Mouse (Mus musculus): ENCODE results near the gene Olfr552.
"Not testable (repeated sequence)": the region's sequence is repeated elsewhere in the genome, so short reads cannot be mapped to it uniquely, and the experiment has no call there.

The Olfr552 gene

GRCm38 (mm10) chr7:102597378-102598031 is at the start of gene Olfr552:
Gene Olfr552, plus strand, starts transcription at chr7:102597770.
- no peak for DNase-seq

DNA sequence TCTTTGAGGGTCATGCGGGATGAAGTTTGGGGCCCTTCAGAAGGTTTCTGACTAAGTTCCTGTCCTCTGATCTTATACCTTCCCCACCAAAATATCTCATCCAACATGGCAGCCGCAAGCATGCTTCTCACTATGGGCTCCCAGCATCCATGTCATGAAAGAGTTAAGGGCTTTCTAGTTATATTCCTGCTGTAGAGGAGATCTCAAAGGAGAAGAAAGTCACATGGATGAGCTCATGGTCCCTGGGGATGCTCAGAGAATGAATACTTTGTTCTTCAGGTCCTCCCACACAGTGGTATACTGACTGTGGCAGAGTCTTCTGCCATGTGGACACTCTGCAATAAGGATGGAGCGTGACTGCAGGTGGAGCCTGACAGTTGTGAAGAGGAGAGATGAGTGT is 48.0 kb upstream of the Olfr552 start, which contains the start of gene Olfr549:
Gene Olfr549, plus strand, starts transcription at position 301 of the 400 bp plus-strand sequence.
- no peak for DNase-seq

DNA sequence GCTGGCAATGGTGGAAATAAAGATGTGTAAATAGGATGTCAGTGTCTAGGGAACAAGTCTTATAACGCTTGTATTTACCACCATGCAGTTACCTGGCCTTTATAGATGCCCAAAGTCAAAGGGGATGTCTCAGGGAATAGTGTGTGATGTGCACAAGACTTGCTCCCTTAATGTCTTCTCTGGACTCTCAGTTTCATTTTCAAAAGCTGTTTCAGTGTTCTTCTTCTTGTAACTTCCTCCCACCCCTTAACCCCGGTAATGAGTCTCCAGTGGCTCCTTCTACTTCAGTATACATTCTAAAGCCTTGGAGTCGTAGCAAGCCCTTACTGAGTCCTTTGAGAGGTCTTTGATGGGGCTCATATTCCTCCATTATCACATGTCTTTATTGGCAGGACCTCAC is 44.3 kb upstream of the Olfr552 start:
- no peak for DNase-seq

GRCm38 (mm10) chr7:102564999-102565997 is 32.3 kb upstream of the Olfr552 start, which contains the start of gene Trim21:
Gene Trim21, minus strand, starts transcription at chr7:102565486.
- peak; percentile 81 for DNase-seq

DNA sequence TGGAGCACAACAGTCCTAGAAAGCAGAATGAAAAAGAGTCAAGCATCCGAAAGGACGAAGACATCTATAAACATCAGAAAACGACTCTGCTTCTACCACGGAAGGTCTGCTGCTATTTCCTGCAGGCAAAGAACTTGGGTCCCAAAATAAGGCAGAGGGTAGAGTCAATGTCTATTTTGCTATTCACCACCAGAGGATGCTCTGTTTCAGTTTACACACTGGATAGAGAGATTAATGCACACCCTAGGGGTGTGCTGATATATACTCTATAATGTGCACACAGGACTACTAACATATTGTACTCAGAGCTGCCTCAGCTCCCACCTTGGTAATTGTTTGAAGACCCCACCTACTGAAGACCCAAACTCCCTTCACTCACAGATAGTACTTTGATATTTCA is 31.4 kb upstream of the Olfr552 start:
- no peak for DNase-seq

- DNase-seq = no peak
These were observed 26.4 kb upstream of the Olfr552 start, which contains the start of gene Olfr550 for GRCm38 (mm10) chr7:102571142-102571541. Gene Olfr550, plus strand, starts transcription at chr7:102571442.

- DNase-seq = peak; percentile 54
These were observed 24.3 kb upstream of the Olfr552 start for GRCm38 (mm10) chr7:102573174-102573830.

- no peak for DNase-seq
These were observed 21.6 kb upstream of the Olfr552 start for GRCm38 (mm10) chr7:102575998-102576397.

DNA sequence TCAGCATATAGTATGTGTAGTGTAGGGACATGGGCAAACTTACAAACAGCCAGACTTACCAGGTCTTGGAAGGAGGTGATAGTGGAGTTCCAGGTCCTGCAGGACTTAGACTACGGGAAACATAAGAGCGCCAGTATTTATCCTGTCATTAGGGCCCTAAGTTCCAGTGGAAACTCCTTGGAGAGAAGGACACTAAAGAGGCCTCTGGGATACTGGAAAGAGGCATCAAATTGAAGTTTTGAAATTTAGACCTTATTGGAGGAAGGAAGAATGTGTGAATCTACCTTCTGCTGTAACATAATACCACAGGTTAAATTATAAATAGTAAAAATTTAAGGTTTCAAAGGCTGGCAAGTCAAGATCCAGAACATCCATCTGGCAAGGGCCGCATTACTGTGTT is 5.8 kb upstream of the Olfr552 start, which contains the start of gene Olfr551:
Gene Olfr551, minus strand, starts transcription at position 101 of the 400 bp plus-strand sequence.
- no peak for DNase-seq

DNA sequence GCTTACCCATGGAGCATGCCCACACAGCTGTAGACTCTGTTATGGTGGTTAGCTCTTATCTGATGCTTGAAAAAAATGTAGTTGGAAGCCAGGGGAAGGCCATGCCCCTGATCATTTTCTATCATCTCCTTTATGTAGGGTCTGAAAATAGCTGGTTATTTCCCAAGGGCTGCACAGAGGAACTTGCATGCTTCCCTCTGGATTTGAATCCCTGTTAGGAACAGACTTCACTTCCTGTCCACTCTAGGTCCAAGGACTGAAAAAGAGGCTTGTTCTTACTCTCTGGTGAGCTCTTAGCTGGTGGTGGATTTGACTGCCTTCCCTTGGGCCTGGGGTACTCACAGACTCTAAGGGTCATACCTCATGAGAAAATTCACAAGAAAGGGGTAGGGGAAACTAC is 20.5 kb downstream of the Olfr552 start, which contains the start of gene Olfr553:
Gene Olfr553, minus strand, starts transcription at position 101 of the 400 bp plus-strand sequence.
- no peak for DNase-seq

DNA sequence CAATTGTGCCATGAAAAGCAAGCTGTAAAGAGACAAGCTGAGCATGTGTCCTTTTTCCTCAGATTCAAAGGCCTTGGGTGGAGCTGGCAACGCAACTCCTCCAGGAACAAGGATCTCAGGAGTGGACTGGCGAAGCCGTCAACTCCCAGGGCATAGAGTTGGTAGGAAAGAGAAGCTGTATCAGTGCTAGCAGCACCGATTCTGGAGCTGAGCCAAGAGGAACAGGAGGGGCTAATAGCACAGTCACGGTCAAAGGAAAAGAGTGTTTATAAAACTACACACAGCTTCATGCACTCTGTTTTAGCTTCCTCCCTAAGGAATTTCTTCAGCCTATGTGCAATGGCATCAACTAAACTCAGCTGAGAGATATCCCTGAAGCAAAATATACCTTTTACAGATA is 22.0 kb downstream of the Olfr552 start:
- peak; percentile 23 for DNase-seq

DNA sequence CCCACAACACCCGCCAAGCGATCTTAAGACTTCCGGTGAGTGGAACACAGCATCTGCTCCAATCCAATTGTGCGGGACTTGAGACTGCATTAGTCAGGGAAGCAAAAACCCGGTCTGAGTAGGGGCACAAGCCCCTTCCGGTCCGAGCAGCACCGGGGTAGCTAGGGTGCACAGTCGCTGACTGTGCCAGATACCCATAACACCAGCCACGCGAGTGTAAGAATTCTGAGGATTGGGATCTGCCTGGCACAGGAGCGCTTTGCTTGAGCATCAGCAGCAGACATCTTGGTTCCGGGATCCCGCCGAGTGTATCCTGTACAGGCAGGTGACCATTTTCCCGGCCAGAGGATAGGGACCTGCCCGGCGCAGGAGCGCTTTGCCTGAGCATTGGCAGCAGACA is 22.8 kb downstream of the Olfr552 start:
- not testable (repeated sequence) for DNase-seq

DNA sequence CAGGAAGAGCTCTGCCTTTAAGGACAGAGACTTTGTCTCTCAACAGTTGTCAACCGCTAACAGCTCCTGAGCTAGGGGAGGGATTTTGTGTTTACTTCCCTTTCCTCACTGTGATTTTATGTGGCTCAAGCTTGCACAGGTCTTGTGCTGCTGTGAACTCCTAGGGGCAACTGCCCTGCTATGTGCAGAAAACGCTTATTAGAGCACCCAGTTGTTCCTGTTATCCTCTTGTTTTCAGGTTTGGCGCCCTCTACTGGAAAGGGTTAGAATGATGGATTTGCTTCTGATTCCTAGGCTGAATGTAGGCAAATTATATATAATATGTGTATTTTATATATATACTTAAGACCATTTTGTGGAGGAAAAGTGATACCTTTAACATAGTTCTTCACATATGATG is 39.1 kb downstream of the Olfr552 start:
- DNase-seq = peak; percentile 38

DNA sequence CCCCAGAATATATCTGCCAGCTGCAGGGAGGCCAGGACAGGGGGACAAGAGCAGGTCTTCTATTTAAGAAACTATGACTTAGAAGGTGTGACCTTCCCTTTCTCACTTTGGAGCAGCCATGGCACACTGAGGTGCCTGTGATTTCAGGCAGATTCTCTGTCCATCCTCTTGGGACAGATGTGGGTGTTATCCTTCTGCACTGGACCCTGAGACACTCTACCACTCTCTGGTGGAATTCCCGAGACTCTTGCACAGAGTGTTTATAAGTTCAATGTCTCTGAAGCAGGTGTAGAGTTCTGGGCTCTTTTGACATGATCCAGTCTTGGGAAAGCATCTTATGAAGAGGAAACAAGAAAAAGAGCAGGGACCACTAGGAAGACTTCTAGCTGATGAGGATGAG is 40.6 kb downstream of the Olfr552 start, which contains the start of gene Olfr554:
Gene Olfr554, plus strand, starts transcription at position 301 of the 400 bp plus-strand sequence.
- DNase-seq = no peak

DNA sequence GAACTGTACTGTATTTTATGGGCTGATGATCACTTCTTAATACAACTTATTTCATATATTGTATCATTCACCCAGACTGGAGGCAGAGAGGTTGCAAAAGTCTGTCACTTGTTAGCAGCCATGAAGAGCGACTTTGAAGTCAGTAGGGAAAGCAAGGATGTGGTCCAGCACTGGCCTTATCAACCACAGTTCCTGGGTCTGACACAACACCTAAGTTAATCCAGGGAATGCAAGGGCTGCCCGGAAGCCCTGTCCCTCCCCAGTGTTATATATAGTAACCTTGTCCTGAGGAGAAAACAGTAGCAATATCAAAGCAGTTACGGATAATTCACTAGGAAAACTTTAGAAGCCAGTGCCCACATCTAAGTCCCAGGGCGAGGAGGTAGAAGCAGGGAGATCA is 47.4 kb downstream of the Olfr552 start:
- DNase-seq = not testable (repeated sequence)

Data from embryo, embryonic 11 days (tissue).